Mouse (Mus musculus) kidney, postnatal 10 days (tissue): ENCODE results near the gene Scrn3.

Experiments
- DNase-seq: peaks from one replicate; pipeline ENCODE4 v3.0.0; 2021; ENCODE audit warnings: mixed read lengths

Gene Scrn3

GRCm38 (mm10) chr2:73275261-73276040 is 37.0 kb upstream of the Scrn3 start:
- no peak for DNase-seq

GRCm38 (mm10) chr2:73276141-73276571 is 36.2 kb upstream of the Scrn3 start:
- no peak for DNase-seq

GRCm38 (mm10) chr2:73277021-73277708 is 35.2 kb upstream of the Scrn3 start:
- DNase-seq = peak; percentile 19

GRCm38 (mm10) chr2:73277709-73278075 is 34.7 kb upstream of the Scrn3 start:
- peak; percentile 27 for DNase-seq

GRCm38 (mm10) chr2:73278131-73278854 is 34.1 kb upstream of the Scrn3 start:
- peak; percentile 94 for DNase-seq

GRCm38 (mm10) chr2:73278869-73279268 is 33.5 kb upstream of the Scrn3 start:
- peak; percentile 18 for DNase-seq

- DNase-seq = no peak
These were observed 32.9 kb upstream of the Scrn3 start for GRCm38 (mm10) chr2:73279271-73280038.

GRCm38 (mm10) chr2:73280356-73281047 is 31.9 kb upstream of the Scrn3 start:
- peak; percentile 19 for DNase-seq

GRCm38 (mm10) chr2:73281048-73281661 is 31.2 kb upstream of the Scrn3 start:
- DNase-seq = no peak

GRCm38 (mm10) chr2:73281707-73282106 is 30.7 kb upstream of the Scrn3 start:
- DNase-seq = no peak

- DNase-seq = no peak
These were observed 26.8 kb upstream of the Scrn3 start for GRCm38 (mm10) chr2:73285630-73286029.

GRCm38 (mm10) chr2:73291130-73291529 is 21.3 kb upstream of the Scrn3 start:
- no peak for DNase-seq

GRCm38 (mm10) chr2:73295023-73295422 is 17.4 kb upstream of the Scrn3 start:
- DNase-seq = no peak

- DNase-seq = no peak
These were observed 14.2 kb upstream of the Scrn3 start for GRCm38 (mm10) chr2:73298154-73298553.

GRCm38 (mm10) chr2:73298841-73299240 is 13.6 kb upstream of the Scrn3 start:
- no peak for DNase-seq

GRCm38 (mm10) chr2:73301979-73302378 is 10.4 kb upstream of the Scrn3 start:
- DNase-seq = no peak

- no peak for DNase-seq
These were observed 9.7 kb upstream of the Scrn3 start for GRCm38 (mm10) chr2:73302722-73303121.

- DNase-seq = no peak
These were observed 7.9 kb upstream of the Scrn3 start for GRCm38 (mm10) chr2:73304506-73304905.

- no peak for DNase-seq
These were observed 6.4 kb upstream of the Scrn3 start for GRCm38 (mm10) chr2:73306006-73306405.

GRCm38 (mm10) chr2:73313117-73313501 is 708 bp downstream of the Scrn3 start:
- DNase-seq = peak; percentile 42

- no peak for DNase-seq
These were observed 1.9 kb downstream of the Scrn3 start for GRCm38 (mm10) chr2:73314311-73314710.

GRCm38 (mm10) chr2:73317426-73317825 is 5.0 kb downstream of the Scrn3 start:
- no peak for DNase-seq
